Mouse (Mus musculus): ENCODE data around the gene Decr2. TPM values are rescaled to one million over a fixed set of nuclear protein-coding genes. Genes with fewer than 3 reads are reported as not detected.

Decr2 gene
- polyA plus RNA-seq, 1 experiment, result 24.3 TPM

DNA sequence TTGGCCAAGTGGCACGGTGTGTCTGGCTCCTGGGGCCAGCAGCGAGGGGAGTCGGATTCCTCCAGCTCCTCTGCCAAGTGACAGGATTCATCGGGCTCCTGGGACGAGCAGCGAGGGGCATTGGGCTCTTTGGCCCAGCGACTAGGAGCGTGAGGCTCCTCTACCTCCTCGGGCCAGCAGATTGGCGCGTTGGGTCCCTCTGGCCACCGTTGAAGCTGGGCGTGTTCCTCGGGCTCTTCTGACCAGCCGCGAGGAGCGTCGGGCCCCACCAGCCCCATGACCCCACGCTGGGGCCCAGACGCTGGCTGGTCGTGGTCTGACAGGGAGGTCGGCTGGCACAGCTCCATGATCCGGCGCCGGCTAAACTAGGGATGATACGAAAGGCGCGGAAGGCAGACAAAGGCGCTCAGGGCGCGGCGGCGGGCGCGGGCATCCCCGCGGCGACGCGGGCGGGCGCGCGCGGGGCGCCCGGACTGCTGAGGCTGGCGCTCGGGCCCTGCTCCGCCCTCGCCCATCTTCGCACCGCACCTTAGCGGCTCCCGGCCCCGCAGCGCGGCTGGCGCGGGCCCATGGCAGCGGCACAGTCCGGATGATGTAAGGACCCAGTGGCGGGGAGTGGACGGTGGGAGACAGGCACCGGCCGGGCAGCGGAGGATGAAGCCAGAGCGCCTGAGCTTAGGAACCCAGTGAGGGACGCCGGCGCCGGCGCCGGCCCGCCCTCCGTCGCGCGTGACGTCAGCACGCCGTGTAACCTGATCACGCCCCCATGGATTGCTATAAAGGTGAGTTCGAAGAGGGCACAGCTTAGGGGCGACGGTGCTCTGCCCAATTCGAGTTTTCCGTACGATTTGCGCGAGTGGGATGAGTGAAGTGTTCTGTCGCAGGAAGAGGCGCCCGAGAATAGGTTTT is 21.1 kb downstream of the Decr2 start, which contains the start of gene Rab11fip3:
Gene Rab11fip3, minus strand, starts transcription at position 725 of the 909 bp plus-strand sequence.
- H3K9me3 ChIP-seq (replicated peaks; ENCODE audit: control insufficient read depth, insufficient read depth, low read length, poor library complexity, severe bottlenecking), result no peaks in the 10 kb centered on the region
- peaks cover 4% of the 10 kb centered on the region; the same call in 1 of the 2 replicates for H3K36me3 ChIP-seq (ENCODE audit: control insufficient read depth, insufficient read depth, low read length, poor library complexity, severe bottlenecking)
- H3K27ac ChIP-seq (ENCODE audit: insufficient read depth, low read length), result no peak within 1 kb of the TSS
- no peaks in the 10 kb centered on the region for H3K27me3 ChIP-seq (ENCODE audit: control insufficient read depth, insufficient read depth, low read length, poor library complexity, severe bottlenecking)
- no peaks in the 10 kb centered on the region for H3K4me1 ChIP-seq (ENCODE audit: control insufficient read depth, insufficient read depth, low read length)
- peak within 1 kb of the TSS; percentile 73 for H3K4me3 ChIP-seq (ENCODE audit: low read depth, low read length)
- peak within 1 kb of the TSS; percentile 65 for H3K9ac ChIP-seq (ENCODE audit: low read depth, poor library complexity, severe bottlenecking)
- TF ChIP-seq EP300 (IDR thresholded peaks at IDR 0.05; ENCODE audit: insufficient read depth, low read depth, low read length) (no peak), POLR2A (IDR thresholded peaks at IDR 0.05; ENCODE audit: insufficient read depth, low read length) (peak; percentile 97)

DNA sequence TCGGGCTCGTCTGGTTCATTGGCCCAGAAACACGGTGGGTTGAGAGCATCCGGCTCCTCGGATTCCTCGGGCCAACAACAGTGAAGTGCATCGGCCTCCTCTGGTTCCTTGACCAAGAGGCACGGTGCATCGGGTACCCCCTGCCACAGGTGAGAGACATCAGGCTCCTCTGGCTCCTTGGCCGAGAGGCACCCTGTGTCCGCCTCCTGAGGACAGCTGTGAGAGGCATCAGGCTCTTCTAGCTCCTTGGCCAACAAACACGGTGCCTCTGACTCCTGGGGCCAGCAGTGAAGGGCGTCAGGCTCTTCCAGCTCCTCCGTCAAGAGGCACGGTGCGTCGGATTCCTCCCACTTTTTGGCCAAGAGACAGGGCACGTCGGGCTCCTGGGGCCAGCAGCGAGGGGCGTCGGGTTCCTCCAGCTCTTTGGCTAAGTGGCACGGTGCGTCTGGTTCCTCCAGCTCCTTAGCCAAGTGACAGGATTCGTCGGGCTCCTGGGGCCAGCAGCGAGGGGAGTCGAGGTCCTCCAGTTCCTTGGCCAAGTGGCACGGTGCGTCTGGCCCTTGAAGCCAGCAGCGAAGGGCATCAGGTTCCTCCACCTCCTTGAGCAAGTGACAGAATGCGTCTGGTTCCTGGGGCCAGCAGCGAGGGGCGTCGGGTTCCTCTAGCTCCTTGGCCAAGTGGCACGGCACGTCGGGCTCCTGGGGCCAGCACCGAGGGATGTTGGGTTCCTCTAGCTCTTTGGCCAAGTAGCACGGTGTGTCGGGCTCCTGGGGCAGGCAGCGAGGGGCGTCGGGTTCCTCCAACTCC is 21.9 kb downstream of the Decr2 start:
- H3K36me3 ChIP-seq (ENCODE audit: control insufficient read depth, insufficient read depth, low read length, poor library complexity, severe bottlenecking), result peaks cover 4% of the 10 kb centered on the region; the same call in 1 of the 2 replicates
- H3K4me1 ChIP-seq (ENCODE audit: control insufficient read depth, insufficient read depth, low read length), result no peaks in the 10 kb centered on the region
- TF ChIP-seq CTCF (IDR thresholded peaks at IDR 0.05; ENCODE audit: low read depth, low read length) (no peak), POLR2A (IDR thresholded peaks at IDR 0.05; ENCODE audit: insufficient read depth, low read length) (no peak), EP300 (IDR thresholded peaks at IDR 0.05; ENCODE audit: insufficient read depth, low read depth, low read length) (no peak)
- H3K9ac ChIP-seq (ENCODE audit: low read depth, poor library complexity, severe bottlenecking), result peak overlapping the region; percentile 65
- peak overlapping the region; percentile 73 for H3K4me3 ChIP-seq (ENCODE audit: low read depth, low read length)
- H3K27me3 ChIP-seq (ENCODE audit: control insufficient read depth, insufficient read depth, low read length, poor library complexity, severe bottlenecking), result no peaks in the 10 kb centered on the region
- no peaks in the 10 kb centered on the region for H3K9me3 ChIP-seq (replicated peaks; ENCODE audit: control insufficient read depth, insufficient read depth, low read length, poor library complexity, severe bottlenecking)
- H3K27ac ChIP-seq (ENCODE audit: insufficient read depth, low read length), result no peak overlapping the region

- peaks cover 4% of the 10 kb centered on the region; the same call in 1 of the 2 replicates for H3K36me3 ChIP-seq (ENCODE audit: control insufficient read depth, insufficient read depth, low read length, poor library complexity, severe bottlenecking)
- no peaks in the 10 kb centered on the region for H3K4me1 ChIP-seq (ENCODE audit: control insufficient read depth, insufficient read depth, low read length)
- no peaks in the 10 kb centered on the region for H3K9me3 ChIP-seq (replicated peaks; ENCODE audit: control insufficient read depth, insufficient read depth, low read length, poor library complexity, severe bottlenecking)
- no peak overlapping the region for H3K9ac ChIP-seq (ENCODE audit: low read depth, poor library complexity, severe bottlenecking)
- TF ChIP-seq CTCF (IDR thresholded peaks at IDR 0.05; ENCODE audit: low read depth, low read length) (no peak), EP300 (IDR thresholded peaks at IDR 0.05; ENCODE audit: insufficient read depth, low read depth, low read length) (no peak), POLR2A (IDR thresholded peaks at IDR 0.05; ENCODE audit: insufficient read depth, low read length) (no peak)
- H3K4me3 ChIP-seq (ENCODE audit: low read depth, low read length), result no peak overlapping the region
- H3K27ac ChIP-seq (ENCODE audit: insufficient read depth, low read length), result no peak overlapping the region
- H3K27me3 ChIP-seq (ENCODE audit: control insufficient read depth, insufficient read depth, low read length, poor library complexity, severe bottlenecking), result no peaks in the 10 kb centered on the region
Observed at GRCm38 (mm10) chr17:26066488-26067020, 23.6 kb downstream of the Decr2 start.

DNA sequence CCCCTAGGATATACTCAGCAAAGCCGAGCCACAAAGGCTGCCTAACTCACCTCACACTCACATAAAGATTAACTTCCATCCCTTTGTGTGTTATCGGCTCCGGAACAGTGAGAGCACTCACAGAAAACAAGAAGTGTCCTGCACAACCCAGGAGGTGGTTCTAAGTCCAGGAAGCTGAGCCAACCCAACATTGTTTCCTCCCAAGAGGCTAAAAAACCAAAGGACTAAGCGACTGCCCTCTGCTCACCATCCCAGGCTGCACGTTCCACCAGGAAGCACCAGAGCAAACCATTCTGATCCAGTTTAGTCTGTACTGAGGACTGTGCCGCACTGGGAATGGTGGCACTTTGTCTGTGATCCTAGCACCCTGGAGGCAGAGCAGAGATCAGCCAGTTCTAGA is 25.2 kb downstream of the Decr2 start:
- Histone ChIP-seq H3K9me3 (replicated peaks; ENCODE audit: control insufficient read depth, insufficient read depth, low read length, poor library complexity, severe bottlenecking) (no peaks in the 10 kb centered on the region), H3K27ac (ENCODE audit: insufficient read depth, low read length) (no peak overlapping the region), H3K9ac (ENCODE audit: low read depth, poor library complexity, severe bottlenecking) (no peak overlapping the region), H3K36me3 (ENCODE audit: control insufficient read depth, insufficient read depth, low read length, poor library complexity, severe bottlenecking) (peaks cover 4% of the 10 kb centered on the region; the same call in 1 of the 2 replicates), H3K4me1 (ENCODE audit: control insufficient read depth, insufficient read depth, low read length) (no peaks in the 10 kb centered on the region), H3K27me3 (ENCODE audit: control insufficient read depth, insufficient read depth, low read length, poor library complexity, severe bottlenecking) (no peaks in the 10 kb centered on the region), H3K4me3 (ENCODE audit: low read depth, low read length) (no peak overlapping the region)
- TF ChIP-seq CTCF (IDR thresholded peaks at IDR 0.05; ENCODE audit: low read depth, low read length), result no peak
- TF ChIP-seq EP300 (IDR thresholded peaks at IDR 0.05; ENCODE audit: insufficient read depth, low read depth, low read length), result no peak
- TF ChIP-seq POLR2A (IDR thresholded peaks at IDR 0.05; ENCODE audit: insufficient read depth, low read length), result no peak

DNA sequence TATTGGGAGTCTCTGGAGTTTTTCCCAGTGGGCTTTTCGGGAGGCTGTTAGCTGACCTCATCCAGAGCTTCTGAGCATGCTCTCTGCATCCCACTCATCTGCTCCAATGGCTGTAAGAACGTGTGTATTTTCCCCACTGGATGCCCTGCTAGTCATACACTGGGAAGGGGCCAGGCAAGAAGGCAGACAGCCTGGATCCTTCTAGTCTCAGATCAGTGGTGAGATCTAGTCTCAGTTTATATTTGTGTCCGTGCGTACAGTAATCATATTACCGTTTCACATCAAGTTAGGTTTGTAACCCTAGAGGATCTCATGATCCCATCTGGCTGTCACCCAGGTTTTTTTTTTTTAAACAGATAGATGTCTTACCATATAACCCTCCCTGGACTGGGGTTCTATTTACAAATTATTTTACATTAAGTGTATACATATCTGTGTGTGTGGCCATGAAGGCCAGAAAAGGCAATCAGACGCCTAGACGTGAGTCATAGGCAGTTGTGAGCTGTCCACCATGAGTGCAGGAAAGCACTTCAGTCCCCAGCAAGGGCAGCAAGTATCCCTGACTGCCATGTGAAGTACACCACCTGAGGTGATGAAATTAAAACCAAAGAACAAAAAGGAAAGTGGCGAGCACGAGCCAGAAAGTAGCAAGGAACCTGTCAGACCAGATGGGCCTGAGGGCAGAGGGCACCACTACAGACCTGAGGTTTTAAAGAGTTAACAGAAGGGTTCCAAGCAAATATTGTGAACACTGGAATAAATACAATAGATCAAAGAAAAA is 32.2 kb downstream of the Decr2 start:
- TF ChIP-seq POLR2A (IDR thresholded peaks at IDR 0.05; ENCODE audit: insufficient read depth, low read length) (no peak), CTCF (IDR thresholded peaks at IDR 0.05; ENCODE audit: low read depth, low read length) (no peak), EP300 (IDR thresholded peaks at IDR 0.05; ENCODE audit: insufficient read depth, low read depth, low read length) (no peak)
- H3K27me3 ChIP-seq (ENCODE audit: control insufficient read depth, insufficient read depth, low read length, poor library complexity, severe bottlenecking), result no peaks in the 10 kb centered on the region
- no peaks in the 10 kb centered on the region for H3K36me3 ChIP-seq (ENCODE audit: control insufficient read depth, insufficient read depth, low read length, poor library complexity, severe bottlenecking)
- no peaks in the 10 kb centered on the region for H3K9me3 ChIP-seq (replicated peaks; ENCODE audit: control insufficient read depth, insufficient read depth, low read length, poor library complexity, severe bottlenecking)
- no peak overlapping the region for H3K9ac ChIP-seq (ENCODE audit: low read depth, poor library complexity, severe bottlenecking)
- H3K4me3 ChIP-seq (ENCODE audit: low read depth, low read length), result no peak overlapping the region
- H3K4me1 ChIP-seq (ENCODE audit: control insufficient read depth, insufficient read depth, low read length), result peaks cover 6% of the 10 kb centered on the region
- H3K27ac ChIP-seq (ENCODE audit: insufficient read depth, low read length), result no peak overlapping the region

Data from ES-Bruce4 (cell line).